Mouse (Mus musculus): ENCODE data around the gene Lemd1. TPM values are rescaled to one million over a fixed set of nuclear protein-coding genes. Genes with fewer than 3 reads are reported as not detected.

Lemd1 gene
- polyA plus RNA-seq, 1 experiment from 2014 or later: not detected

- 0 out of 2 replicates have a peak, but pooled peaks have one; percentile 31 for ATAC-seq (replicated peaks; ENCODE audit: insufficient number of reproducible peaks, insufficient read depth, low FRiP score, low read depth)
- peak overlapping the region; percentile 22 for H3K4me3 ChIP-seq
- H3K27ac ChIP-seq: no peak overlapping the region
- no peaks in the 10 kb centered on the region for H3K9me3 ChIP-seq (replicated peaks)
- H3K4me2 ChIP-seq: peak overlapping the region; percentile 58
- H3K9ac ChIP-seq: no peak overlapping the region
- 8% methylated on average over 12 of the region's 12 CpGs for WGBS
- H3K36me3 ChIP-seq: no peaks in the 10 kb centered on the region
- H3K27me3 ChIP-seq: peaks cover 12% of the 10 kb centered on the region
- peaks cover 9% of the 10 kb centered on the region for H3K4me1 ChIP-seq (replicated peaks)
Measured at GRCm38 (mm10) chr1:132168115-132168767, 23.0 kb upstream of the Lemd1 start.

GRCm38 (mm10) chr1:132170698-132171097 lies 20.5 kb upstream of the Lemd1 start:
- Histone ChIP-seq H3K27me3 (peaks cover 10% of the 10 kb centered on the region), H3K36me3 (no peaks in the 10 kb centered on the region), H3K27ac (no peak overlapping the region), H3K4me2 (no peak overlapping the region), H3K9me3 (replicated peaks) (no peaks in the 10 kb centered on the region), H3K4me1 (replicated peaks) (peaks cover 6% of the 10 kb centered on the region), H3K4me3 (no peak overlapping the region), H3K9ac (no peak overlapping the region)
- WGBS: 48% methylated on average over 6 of the region's 6 CpGs
- no peak for ATAC-seq (replicated peaks; ENCODE audit: insufficient number of reproducible peaks, insufficient read depth, low FRiP score, low read depth)

- Histone ChIP-seq H3K4me3 (no peak overlapping the region), H3K9ac (no peak overlapping the region), H3K9me3 (replicated peaks) (no peaks in the 10 kb centered on the region), H3K27me3 (peaks cover 10% of the 10 kb centered on the region), H3K27ac (no peak overlapping the region), H3K4me1 (replicated peaks) (peaks cover 6% of the 10 kb centered on the region), H3K4me2 (no peak overlapping the region), H3K36me3 (no peaks in the 10 kb centered on the region)
- WGBS: 43% methylated on average over 1 of the region's 2 CpGs
- no peak for ATAC-seq (replicated peaks; ENCODE audit: insufficient number of reproducible peaks, insufficient read depth, low FRiP score, low read depth)
Measured at GRCm38 (mm10) chr1:132171619-132172018, 19.6 kb upstream of the Lemd1 start.

- Histone ChIP-seq H3K9me3 (replicated peaks) (no peaks in the 10 kb centered on the region), H3K36me3 (no peaks in the 10 kb centered on the region), H3K9ac (no peak overlapping the region), H3K27me3 (peaks cover 73% of the 10 kb centered on the region), H3K4me2 (no peak overlapping the region), H3K4me3 (no peak overlapping the region), H3K27ac (no peak overlapping the region), H3K4me1 (replicated peaks) (peaks cover 15% of the 10 kb centered on the region)
- WGBS: 64% methylated on average over 4 of the region's 4 CpGs
- no peak for ATAC-seq (replicated peaks; ENCODE audit: insufficient number of reproducible peaks, insufficient read depth, low FRiP score, low read depth)
Measured at GRCm38 (mm10) chr1:132186303-132186702, 4.9 kb upstream of the Lemd1 start.

GRCm38 (mm10) chr1:132188442-132189066 lies 2.7 kb upstream of the Lemd1 start:
- Histone ChIP-seq H3K4me1 (replicated peaks) (peaks cover 26% of the 10 kb centered on the region), H3K4me3 (no peak overlapping the region), H3K4me2 (no peak overlapping the region), H3K27ac (no peak overlapping the region), H3K9ac (no peak overlapping the region), H3K27me3 (peaks cover 86% of the 10 kb centered on the region), H3K36me3 (no peaks in the 10 kb centered on the region), H3K9me3 (replicated peaks) (no peaks in the 10 kb centered on the region)
- WGBS: 25% methylated on average over 9 of the region's 9 CpGs
- no peak for ATAC-seq (replicated peaks; ENCODE audit: insufficient number of reproducible peaks, insufficient read depth, low FRiP score, low read depth)

GRCm38 (mm10) chr1:132189231-132189630 lies 2.0 kb upstream of the Lemd1 start:
- Histone ChIP-seq H3K4me1 (replicated peaks) (peaks cover 26% of the 10 kb centered on the region), H3K27ac (no peak overlapping the region), H3K4me2 (no peak overlapping the region), H3K36me3 (no peaks in the 10 kb centered on the region), H3K4me3 (no peak overlapping the region), H3K27me3 (peaks cover 87% of the 10 kb centered on the region), H3K9me3 (replicated peaks) (no peaks in the 10 kb centered on the region), H3K9ac (no peak overlapping the region)
- 38% methylated on average over 4 of the region's 4 CpGs for WGBS
- ATAC-seq (replicated peaks; ENCODE audit: insufficient number of reproducible peaks, insufficient read depth, low FRiP score, low read depth): no peak

- peaks cover 92% of the 10 kb centered on the region for H3K27me3 ChIP-seq
- H3K9me3 ChIP-seq (replicated peaks): no peaks in the 10 kb centered on the region
- H3K9ac ChIP-seq: peak overlapping the region; percentile 6
- H3K4me2 ChIP-seq: peak overlapping the region; percentile 90
- H3K4me3 ChIP-seq: peak overlapping the region; percentile 55
- H3K27ac ChIP-seq: no peak overlapping the region
- ATAC-seq (replicated peaks; ENCODE audit: insufficient number of reproducible peaks, insufficient read depth, low FRiP score, low read depth): no peak
- H3K36me3 ChIP-seq: no peaks in the 10 kb centered on the region
- H3K4me1 ChIP-seq (replicated peaks): peaks cover 31% of the 10 kb centered on the region
- WGBS: under 1% methylated on average over 50 of the region's 50 CpGs
Measured at GRCm38 (mm10) chr1:132190040-132190513, 1.2 kb upstream of the Lemd1 start.

GRCm38 (mm10) chr1:132190621-132191092 lies 574 bp upstream of the Lemd1 start:
- H3K4me3 ChIP-seq: peak overlapping the region; percentile 55
- WGBS: under 1% methylated on average over 62 of the region's 62 CpGs
- peaks cover 94% of the 10 kb centered on the region for H3K27me3 ChIP-seq
- no peaks in the 10 kb centered on the region for H3K9me3 ChIP-seq (replicated peaks)
- no peak overlapping the region for H3K27ac ChIP-seq
- H3K4me1 ChIP-seq (replicated peaks): peaks cover 31% of the 10 kb centered on the region
- H3K36me3 ChIP-seq: no peaks in the 10 kb centered on the region
- no peak for ATAC-seq (replicated peaks; ENCODE audit: insufficient number of reproducible peaks, insufficient read depth, low FRiP score, low read depth)
- peak overlapping the region; percentile 6 for H3K9ac ChIP-seq
- peak overlapping the region; percentile 90 for H3K4me2 ChIP-seq

- WGBS: 8% methylated on average over 16 of the region's 16 CpGs
- peaks cover 91% of the 10 kb centered on the region for H3K27me3 ChIP-seq
- no peak for ATAC-seq (replicated peaks; ENCODE audit: insufficient number of reproducible peaks, insufficient read depth, low FRiP score, low read depth)
- H3K4me1 ChIP-seq (replicated peaks): peaks cover 31% of the 10 kb centered on the region
- no peak overlapping the region for H3K27ac ChIP-seq
- no peaks in the 10 kb centered on the region for H3K9me3 ChIP-seq (replicated peaks)
- H3K4me3 ChIP-seq: peak overlapping the region; percentile 55; the same call in 1 of the 2 replicates
- H3K9ac ChIP-seq: no peak overlapping the region
- no peaks in the 10 kb centered on the region for H3K36me3 ChIP-seq
- H3K4me2 ChIP-seq: peak overlapping the region; percentile 90
Measured at GRCm38 (mm10) chr1:132191786-132192680, 802 bp downstream of the Lemd1 start.

GRCm38 (mm10) chr1:132193806-132194205 lies 2.6 kb downstream of the Lemd1 start:
- H3K9ac ChIP-seq: no peak overlapping the region
- peaks cover 88% of the 10 kb centered on the region for H3K27me3 ChIP-seq
- H3K9me3 ChIP-seq (replicated peaks): no peaks in the 10 kb centered on the region
- no peak overlapping the region for H3K4me3 ChIP-seq
- no peaks in the 10 kb centered on the region for H3K36me3 ChIP-seq
- WGBS: 72% methylated on average over 3 of the region's 3 CpGs
- no peak overlapping the region for H3K27ac ChIP-seq
- no peak for ATAC-seq (replicated peaks; ENCODE audit: insufficient number of reproducible peaks, insufficient read depth, low FRiP score, low read depth)
- H3K4me2 ChIP-seq: no peak overlapping the region
- H3K4me1 ChIP-seq (replicated peaks): peaks cover 31% of the 10 kb centered on the region

GRCm38 (mm10) chr1:132194624-132195023 lies 3.4 kb downstream of the Lemd1 start:
- Histone ChIP-seq H3K9ac (no peak overlapping the region), H3K4me1 (replicated peaks) (peaks cover 31% of the 10 kb centered on the region), H3K9me3 (replicated peaks) (no peaks in the 10 kb centered on the region), H3K36me3 (no peaks in the 10 kb centered on the region), H3K27ac (no peak overlapping the region), H3K27me3 (peaks cover 86% of the 10 kb centered on the region), H3K4me3 (no peak overlapping the region), H3K4me2 (no peak overlapping the region)
- no peak for ATAC-seq (replicated peaks; ENCODE audit: insufficient number of reproducible peaks, insufficient read depth, low FRiP score, low read depth)
- 38% methylated on average over 3 of the region's 3 CpGs for WGBS
